Mouse (Mus musculus) left cerebral cortex, adult 8-10 months (tissue): ENCODE results near the gene Cfap77. TPM values are rescaled to one million over a fixed set of nuclear protein-coding genes. Genes with fewer than 3 reads are reported as not detected.

Experiments
- DNase-seq, 2 experiments: peaks; one replicate each; pipeline ENCODE4 v3.0.0; 2022; ENCODE audit warnings: low spot score in 2 of 2
- total RNA-seq, 4 experiments: library from RNA; stranded (reverse); gene quantifications; 2 replicates each; pipeline ENCODE4 v1.2.4; 2022

Cfap77 gene
- total RNA-seq, 4 experiments from 2014 or later = 0.25 to 1.1 (median 0.48) TPM

DNA sequence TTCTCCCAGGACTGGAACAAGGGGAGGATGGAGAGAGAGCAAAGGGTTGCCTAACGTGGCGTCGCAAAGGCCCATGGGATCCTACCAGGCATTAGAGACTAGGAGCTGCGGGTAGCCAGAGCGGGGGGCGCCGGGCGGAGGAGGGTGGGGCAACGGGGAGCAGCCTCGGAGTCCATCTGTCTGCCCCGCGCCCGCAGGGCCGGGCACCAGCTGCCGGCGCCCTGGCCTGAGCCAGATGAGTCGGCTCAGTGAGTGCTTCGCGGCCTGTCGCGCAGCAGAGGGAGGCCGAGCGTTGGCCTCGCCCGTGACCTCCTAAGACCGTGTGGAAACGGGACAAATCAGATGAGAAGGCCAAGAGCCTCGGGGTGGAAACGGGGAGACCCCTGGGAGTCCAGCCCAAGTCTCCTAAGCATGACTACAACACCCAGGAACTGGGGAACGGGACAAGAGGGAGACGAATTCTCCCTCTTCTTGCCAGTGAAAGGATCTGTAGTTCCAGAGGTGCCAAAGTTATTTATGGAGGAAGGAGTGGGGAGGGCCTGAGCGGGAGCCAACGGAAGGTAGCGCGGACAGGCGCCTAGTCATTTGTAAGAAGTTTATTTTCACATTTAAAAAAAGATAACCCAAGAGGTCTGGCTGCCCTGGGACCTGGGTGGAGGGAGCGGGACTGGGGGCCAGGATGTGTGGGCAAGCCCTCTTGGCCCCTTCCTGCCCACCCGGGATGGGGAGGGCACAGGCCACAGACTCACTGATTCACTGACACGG is 146.3 kb downstream of the Cfap77 start:
- no peak for DNase-seq

- DNase-seq = no peak
These were observed 147.0 kb downstream of the Cfap77 start for GRCm38 (mm10) chr2:28907691-28908388.

GRCm38 (mm10) chr2:28905561-28905960 is 149.3 kb downstream of the Cfap77 start:
- DNase-seq = no peak

- DNase-seq = no peak
These were observed 150.1 kb downstream of the Cfap77 start for GRCm38 (mm10) chr2:28904786-28905185.

GRCm38 (mm10) chr2:28903871-28904270 is 151.0 kb downstream of the Cfap77 start:
- no peak for DNase-seq

GRCm38 (mm10) chr2:28902291-28902690 is 152.6 kb downstream of the Cfap77 start:
- no peak for DNase-seq

- DNase-seq = no peak
These were observed 157.4 kb downstream of the Cfap77 start for GRCm38 (mm10) chr2:28897340-28897899.

GRCm38 (mm10) chr2:28895876-28896275 is 159.0 kb downstream of the Cfap77 start:
- DNase-seq = no peak

GRCm38 (mm10) chr2:28893526-28893925 is 161.3 kb downstream of the Cfap77 start:
- no peak for DNase-seq

DNA sequence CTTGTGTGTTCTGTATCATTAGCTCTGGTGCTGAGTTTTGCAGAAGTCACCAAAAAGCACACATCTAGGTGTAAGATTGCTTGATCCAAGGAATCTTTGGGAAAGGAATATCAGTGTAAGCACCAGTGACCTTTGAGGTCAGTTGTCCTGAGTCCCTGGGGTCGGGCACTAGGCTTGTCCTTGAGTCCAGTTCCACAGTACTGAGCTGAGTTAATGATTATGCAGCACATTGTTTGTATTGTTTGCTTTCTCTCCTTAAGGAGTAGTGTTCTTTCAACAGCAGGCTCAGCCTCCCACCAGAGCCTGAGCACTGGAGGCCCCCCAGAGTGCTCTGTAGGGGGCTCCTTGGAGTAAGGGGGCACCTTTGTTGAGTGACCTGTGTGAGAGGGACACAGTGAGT is 162.1 kb downstream of the Cfap77 start:
- no peak for DNase-seq

DNA sequence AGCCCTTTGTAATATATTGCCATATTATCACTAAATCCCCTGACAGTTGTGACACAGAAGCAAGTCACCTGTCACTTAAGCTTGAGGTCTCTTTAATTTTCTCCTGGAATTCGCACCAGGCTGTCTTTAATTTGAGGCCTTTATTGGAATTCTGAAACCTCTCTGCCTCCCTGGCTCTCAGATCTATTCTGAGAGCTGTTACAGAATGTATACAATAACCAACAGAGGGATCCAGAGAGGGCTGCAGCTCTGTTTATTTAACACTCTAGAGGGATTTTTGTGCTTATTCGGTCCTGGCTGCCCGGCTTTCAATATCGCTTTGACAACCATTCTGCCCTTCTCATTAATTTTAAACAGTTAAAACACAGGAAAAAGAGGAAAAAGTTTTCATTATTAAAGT is 170.0 kb downstream of the Cfap77 start:
- no peak for DNase-seq

- DNase-seq = no peak
These were observed 171.9 kb downstream of the Cfap77 start for GRCm38 (mm10) chr2:28882826-28883485.

- DNase-seq = no peak
These were observed 172.8 kb downstream of the Cfap77 start for GRCm38 (mm10) chr2:28882047-28882446.

- no peak for DNase-seq
These were observed 173.6 kb downstream of the Cfap77 start for GRCm38 (mm10) chr2:28881275-28881674.

Other genes with a start within 250 kb of the Cfap77 start
- 10 to 100 TPM; 32.2 to 36.3 (median 34.0) TPM for gene Gtf3c4, start 214.7 kb downstream of the Cfap77 start, total RNA-seq
- gene Ddx31, start 214.7 kb downstream of the Cfap77 start, total RNA-seq = 1 to 10 TPM; 7.6 to 9.7 (median 8.7) TPM
- gene Barhl1, start 138.4 kb downstream of the Cfap77 start, total RNA-seq = under 1 TPM in 2 of 4 experiments, not detected in 2; 0.14 to 0.55 TPM
- 10 to 100 TPM in 2 of 4 experiments, 1 to 10 TPM in 2; 9.6 to 13.4 (median 10.2) TPM for gene Ttf1, start 5.2 kb upstream of the Cfap77 start, total RNA-seq
- 10 to 100 TPM; 35.8 to 58.6 (median 48.4) TPM for gene Setx, start 69.1 kb upstream of the Cfap77 start, total RNA-seq
- gene Ntng2, start 197.9 kb upstream of the Cfap77 start, total RNA-seq = 10 to 100 TPM; 71.9 to 82.7 (median 78.9) TPM